Mouse (Mus musculus) CH12.LX (cell line): ENCODE results near the gene Nek11. TPM values are rescaled to one million over a fixed set of nuclear protein-coding genes. Genes with fewer than 3 reads are reported as not detected.
A peak's percentile ranks its signal among the peaks of the same experiment; 100 is the strongest.

Experiments
- DNase-seq: peaks from one replicate; pipeline ENCODE4 v3.0.0-alpha.2; 2013; ENCODE audit errors: extremely low read depth
- H3K27ac ChIP-seq: 2 replicates; pipeline ENCODE4 v1.5.1; 2012; ENCODE audit warnings: low read depth, mild to moderate bottlenecking, control low read depth, moderate library complexity; ENCODE audit not compliant: insufficient read depth
- H3K27me3 ChIP-seq: replicated peaks from 2 replicates; pipeline ENCODE3; 2012; ENCODE audit warnings: inconsistent platforms
- H3K36me3 ChIP-seq, 2 experiments: replicated peaks in 1 of 2; 2 replicates each; pipeline versions ENCODE3 to v1.6.1; 2012; ENCODE audit warnings: inconsistent platforms in 1 of 2, low read length in 1 of 2, mild to moderate bottlenecking in 1 of 2, mixed read lengths in 1 of 2, moderate library complexity in 1 of 2; ENCODE audit not compliant: control insufficient read depth in 1 of 2, insufficient read depth in 1 of 2
- H3K4me1 ChIP-seq, 2 experiments: 2 replicates each; pipeline ENCODE4 v1.6.1; 2012; ENCODE audit warnings: inconsistent platforms in 1 of 2, moderate library complexity in 1 of 2; ENCODE audit not compliant: insufficient read depth in 2 of 2, control insufficient read depth in 1 of 2
- H3K4me2 ChIP-seq: 2 replicates; pipeline ENCODE4 v1.6.1; 2012; ENCODE audit warnings: low read depth, mild to moderate bottlenecking, control low read depth; ENCODE audit not compliant: poor library complexity, insufficient read depth, severe bottlenecking
- H3K4me3 ChIP-seq, 3 experiments: fragments of 150-350 bp in 1 of 3; sonication (generic) in 1 of 3; replicated peaks in 1 of 3; 2 replicates each; pipeline versions ENCODE3 to v1.5.1; 2011 to 2012; ENCODE audit warnings: low read depth in 2 of 3, low read length in 2 of 3, mild to moderate bottlenecking in 2 of 3, moderate library complexity in 2 of 3, control low read depth in 1 of 3, improper control_type of control experiment in 1 of 3, inconsistent platforms in 1 of 3, mixed read lengths in 1 of 3; ENCODE audit not compliant: poor library complexity in 1 of 3
- H3K79me2 ChIP-seq: replicated peaks from 2 replicates; pipeline ENCODE4 v1.6.1; 2012; ENCODE audit warnings: mild to moderate bottlenecking, moderate library complexity; ENCODE audit not compliant: control insufficient read depth, poor library complexity, insufficient read depth, severe bottlenecking; ENCODE audit errors: extremely low read depth
- H3K9ac ChIP-seq: 2 replicates; pipeline ENCODE4 v1.6.1; 2012; ENCODE audit warnings: low read depth, mild to moderate bottlenecking, control low read depth, moderate library complexity; ENCODE audit not compliant: insufficient read depth
- H3K9me3 ChIP-seq: replicated peaks from 2 replicates; pipeline ENCODE3; 2012; ENCODE audit warnings: low read length, inconsistent platforms, mixed read lengths
- BHLHE40 ChIP-seq: IDR thresholded peaks from 2 replicates; pipeline ENCODE4 v1.6.1; 2011; ENCODE audit warnings: mild to moderate bottlenecking, low read depth, low read length, improper control_type of control experiment
- CTCF ChIP-seq, 2 experiments: IDR thresholded peaks in 1 of 2; conservative IDR thresholded peaks in 1 of 2; 2 replicates each; pipeline ENCODE4 v1.5.1; 2011 to 2012; ENCODE audit warnings: low read depth in 2 of 2, low read length in 2 of 2, improper control_type of control experiment in 1 of 2, inconsistent platforms in 1 of 2, mild to moderate bottlenecking in 1 of 2, moderate library complexity in 1 of 2
- JUN ChIP-seq: IDR thresholded peaks from 2 replicates; pipeline ENCODE4 v1.6.1; 2011; ENCODE audit warnings: low read depth, mild to moderate bottlenecking, low read length, improper control_type of control experiment, moderate library complexity; ENCODE audit not compliant: insufficient read depth
- JUND ChIP-seq: conservative IDR thresholded peaks from 2 replicates; pipeline ENCODE4 v1.6.1; 2011; ENCODE audit warnings: low read depth, low read length, improper control_type of control experiment
- KAT2A ChIP-seq: IDR thresholded peaks from 2 replicates; pipeline ENCODE4 v1.6.1; 2012; ENCODE audit warnings: low read length, improper control_type of control experiment, inconsistent platforms; ENCODE audit not compliant: insufficient replicate concordance
- MAFK ChIP-seq: IDR thresholded peaks from 2 replicates; pipeline ENCODE4 v1.6.1; 2011; ENCODE audit warnings: low read length, improper control_type of control experiment; ENCODE audit not compliant: insufficient replicate concordance
- MAX ChIP-seq: IDR thresholded peaks from 2 replicates; pipeline ENCODE4 v1.6.1; 2011; ENCODE audit warnings: low read length, improper control_type of control experiment
- MXI1 ChIP-seq: IDR thresholded peaks from 2 replicates; pipeline ENCODE4 v1.6.1; 2011; ENCODE audit warnings: mild to moderate bottlenecking, low read depth, low read length, improper control_type of control experiment
- MYC ChIP-seq: IDR thresholded peaks from 2 replicates; pipeline ENCODE4 v1.6.1; 2011; ENCODE audit warnings: low read depth, mild to moderate bottlenecking, improper control_type of control experiment, low read length
- PAX5 ChIP-seq: IDR thresholded peaks from 2 replicates; pipeline ENCODE4 v1.6.1; 2012; ENCODE audit warnings: low read length, inconsistent platforms, mixed read lengths
- POLR2A ChIP-seq: IDR thresholded peaks from 2 replicates; pipeline ENCODE4 v1.6.1; 2011; ENCODE audit warnings: low read depth, mild to moderate bottlenecking, improper control_type of control experiment, low read length
- RCOR1 ChIP-seq: conservative IDR thresholded peaks from 2 replicates; pipeline ENCODE4 v1.6.1; 2012; ENCODE audit warnings: low read depth, mild to moderate bottlenecking, inconsistent platforms, low read length, improper control_type of control experiment
- SMC3 ChIP-seq: IDR thresholded peaks from 2 replicates; pipeline ENCODE4 v1.6.1; 2011; ENCODE audit warnings: low read depth, low read length, improper control_type of control experiment
- ZC3H11A ChIP-seq: IDR thresholded peaks from 2 replicates; pipeline ENCODE4 v1.6.1; 2012; ENCODE audit warnings: low read depth, mild to moderate bottlenecking, inconsistent platforms, low read length, improper control_type of control experiment
- ZMIZ1 ChIP-seq: IDR thresholded peaks from 2 replicates; pipeline ENCODE4 v1.6.1; 2012; ENCODE audit warnings: low read depth, mild to moderate bottlenecking, inconsistent platforms, low read length, improper control_type of control experiment
- ZNF384 ChIP-seq: IDR thresholded peaks from 2 replicates; pipeline ENCODE4 v1.6.1; 2012; ENCODE audit warnings: low read depth, low read length, improper control_type of control experiment, inconsistent platforms
- dilution Hi-C: fragments of 300-500 bp; cut with MboI; formaldehyde crosslinking; loops from 2 replicates; pipeline ENCODE4 v1.14.3; 2020; ENCODE audit warnings: low sequenced_read_pairs; ENCODE audit not compliant: extremely low pct_unique_long_range_greater_than_20kb, extremely low pct_ligation_motif_present
- in situ Hi-C: fragments of 300-500 bp; cut with MboI; formaldehyde crosslinking; loops from 3 replicates; pipeline ENCODE4 v1.14.3; 2019; ENCODE audit warnings: low sequenced_read_pairs, low pct_ligation_motif_present, low pct_unique_long_range_greater_than_20kb, mixed read lengths
- polyA plus RNA-seq: library from polyadenylated mRNA; unstranded; fragments of >175 nt; gene quantifications from 2 replicates; pipeline ENCODE4 v1.2.1, GENCODE M21; 2012; ENCODE audit warnings: low read depth; ENCODE audit not compliant: insufficient read length
- total RNA-seq, 2 experiments: library from RNA; depleted of rRNA; stranded (reverse); fragments of 300-350 nt in 1 of 2; fragments of >200 nt in 1 of 2; gene quantifications; 2 replicates each; pipeline ENCODE4 v1.2.3; 2012 to 2014

Nek11 gene
- total and polyA plus RNA-seq, 3 experiments: 0.17 to 0.32 TPM; not detected in 1

DNA sequence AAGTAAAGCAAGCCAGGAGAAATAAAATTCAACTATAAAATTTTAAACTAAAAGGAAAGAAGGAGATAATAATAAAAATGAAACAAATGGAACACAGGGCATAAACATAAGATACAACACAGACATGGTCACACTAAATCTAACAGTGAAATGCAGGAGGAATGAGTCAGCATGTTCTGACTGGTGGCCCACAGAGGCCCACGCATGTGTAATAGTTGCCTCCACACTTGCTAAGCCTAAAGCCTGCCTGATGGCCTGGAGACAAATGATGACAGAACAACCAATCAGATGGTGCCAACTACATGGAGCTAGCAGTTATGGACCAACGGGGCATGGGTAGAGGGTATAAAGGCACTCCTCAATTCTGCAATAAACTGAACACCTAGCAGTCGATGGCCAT is 93.1 kb downstream of the Nek11 start (continued):
- TF ChIP-seq PAX5 (no peak), POLR2A (no peak), KAT2A (no peak), BHLHE40 (no peak), MXI1 (no peak), MAX (0 out of 2 replicates have a peak, but pooled peaks have one; percentile 29), CTCF (conservative IDR thresholded peaks at IDR 0.05 in 1 of 2, IDR thresholded peaks at IDR 0.05 in 1 of 2; ENCODE audit: low read depth in 2 of 2, low read length in 2 of 2) (no peak), ZC3H11A (no peak), RCOR1 (no peak), SMC3 (no peak), MAFK (peak; percentile 73; the same call in 1 of the 2 replicates), MYC (no peak)
- TF ChIP-seq, all 38 proteins: peak for 5

DNA sequence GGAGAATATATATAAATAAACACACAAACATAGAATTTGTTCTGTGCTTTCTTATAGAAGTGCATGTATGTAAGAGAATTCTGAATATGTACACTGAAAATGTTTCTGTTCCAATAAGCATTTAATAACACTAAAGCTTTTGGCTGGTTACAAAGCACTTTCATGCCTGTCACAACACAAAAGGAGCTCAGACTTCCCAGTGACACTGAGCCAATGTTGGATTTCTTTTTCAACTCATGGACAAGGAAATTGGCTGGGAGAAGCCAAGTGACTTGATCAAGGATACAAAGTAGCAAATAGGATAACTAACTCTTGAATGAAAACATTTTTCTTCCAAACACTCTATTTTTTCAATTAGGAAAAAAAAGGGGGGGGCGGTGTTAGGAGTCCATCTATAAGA is 93.9 kb downstream of the Nek11 start:
- Histone ChIP-seq H3K9me3 (no peaks in the 10 kb centered on the region), H3K27me3 (no peaks in the 10 kb centered on the region), H3K27ac (no peak overlapping the region), H3K36me3 (no peaks in the 10 kb centered on the region), H3K4me1 (peaks cover 4 to 14% of the 10 kb centered on the region in 2 experiments), H3K4me3 (no peak overlapping the region), H3K79me2 (no peaks in the 10 kb centered on the region), H3K4me2 (no peak overlapping the region), H3K9ac (no peak overlapping the region)
- TF ChIP-seq MAFK (no peak), SMC3 (no peak), ZNF384 (no peak), JUND (no peak), ZMIZ1 (no peak)
- DNase-seq: no peak
- in situ Hi-C loops (loop anchor here (10.0 kb wide), 1 partner anchor 63 kb away; no protein-coding TSS in a partner anchor), dilution Hi-C loops (no loop called here)

DNA sequence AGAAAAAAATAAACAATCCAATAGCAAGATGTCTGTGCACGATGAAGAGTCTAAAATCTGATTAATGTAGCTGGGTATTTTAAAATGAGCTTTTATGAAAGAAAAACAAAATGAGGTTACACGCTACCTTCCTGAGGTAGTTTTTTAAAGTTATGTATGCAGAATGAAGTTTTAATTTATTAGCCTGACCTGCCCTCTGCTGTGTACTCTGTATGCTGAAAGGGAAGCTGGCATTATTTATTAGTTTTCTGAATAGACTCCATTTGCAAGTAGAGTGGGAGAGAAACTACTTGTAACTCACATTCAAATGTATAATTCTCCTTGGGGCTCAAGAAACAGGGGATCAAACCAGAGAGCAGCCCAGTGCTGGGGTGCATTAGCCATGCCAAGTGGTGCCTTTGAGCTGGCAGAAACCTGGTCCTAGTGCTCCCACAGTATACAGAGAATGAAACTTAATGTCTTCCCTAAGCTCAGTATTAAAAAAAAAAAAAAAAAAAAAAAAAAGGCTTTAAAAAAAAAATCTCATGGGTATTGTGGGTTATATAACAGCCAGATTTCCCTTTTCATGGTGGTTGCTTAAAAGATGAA is 94.5 kb downstream of the Nek11 start:
- Histone ChIP-seq H3K79me2 (no peaks in the 10 kb centered on the region), H3K27ac (no peak overlapping the region)
- dilution Hi-C loops: no loop called here

More for the DNA sequence above, 94.5 kb downstream of the Nek11 start:
- no peak overlapping the region for H3K9ac ChIP-seq
- no peak overlapping the region for H3K4me3 ChIP-seq
- H3K4me1 ChIP-seq: peaks cover 4 to 14% of the 10 kb centered on the region in 2 experiments
- H3K4me2 ChIP-seq: no peak overlapping the region
- no peaks in the 10 kb centered on the region for H3K9me3 ChIP-seq
- DNase-seq: no peak
- TF ChIP-seq ZNF384: peak; percentile 65
- TF ChIP-seq JUN: no peak
- H3K36me3 ChIP-seq: no peaks in the 10 kb centered on the region
- in situ Hi-C loops: loop anchor here (10.0 kb wide), 1 partner anchor 64 kb away; no protein-coding TSS in a partner anchor
- H3K27me3 ChIP-seq: no peaks in the 10 kb centered on the region
